Mouse (Mus musculus): ENCODE data around the gene Tnxb. TPM values are rescaled to one million over a fixed set of nuclear protein-coding genes. Genes with fewer than 3 reads are reported as not detected.

Gene Tnxb
- polyA plus RNA-seq, 1 experiment from 2014 or later: 0.08 TPM

DNA sequence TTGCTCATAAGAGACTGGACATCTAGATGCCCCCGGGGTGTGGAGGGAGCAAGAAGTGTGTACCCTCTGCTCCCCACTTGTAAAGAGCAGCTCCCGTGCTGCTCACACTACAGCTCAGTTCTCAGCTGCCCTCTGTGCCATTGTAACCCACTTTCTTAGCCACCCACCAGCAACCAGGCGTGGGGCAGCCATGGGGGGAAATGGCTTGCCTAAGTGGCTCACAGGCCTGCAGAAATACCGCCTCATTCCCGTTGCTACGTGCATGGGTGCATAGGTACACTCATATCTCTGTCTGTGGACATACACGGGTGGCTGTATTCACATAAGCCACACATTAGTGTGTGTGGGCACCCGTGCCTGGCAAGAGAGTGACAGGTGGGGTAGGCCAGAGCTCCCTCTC, 7.4 kb upstream of the Tnxb start:
- Histone ChIP-seq H3K9me3 (no peaks in the 10 kb centered on the region), H3K4me1 (replicated peaks) (peaks cover 6% of the 10 kb centered on the region; the same call in 1 of the 2 replicates), H3K9ac (replicated peaks) (no peak overlapping the region), H3K27me3 (peaks cover 41% of the 10 kb centered on the region), H3K36me3 (no peaks in the 10 kb centered on the region), H3K27ac (no peak overlapping the region), H3K4me3 (replicated peaks) (no peak overlapping the region), H3K4me2 (replicated peaks) (no peak overlapping the region)
- WGBS: 82% methylated on average over 8 of the region's 8 CpGs
- ATAC-seq: no peak

DNA sequence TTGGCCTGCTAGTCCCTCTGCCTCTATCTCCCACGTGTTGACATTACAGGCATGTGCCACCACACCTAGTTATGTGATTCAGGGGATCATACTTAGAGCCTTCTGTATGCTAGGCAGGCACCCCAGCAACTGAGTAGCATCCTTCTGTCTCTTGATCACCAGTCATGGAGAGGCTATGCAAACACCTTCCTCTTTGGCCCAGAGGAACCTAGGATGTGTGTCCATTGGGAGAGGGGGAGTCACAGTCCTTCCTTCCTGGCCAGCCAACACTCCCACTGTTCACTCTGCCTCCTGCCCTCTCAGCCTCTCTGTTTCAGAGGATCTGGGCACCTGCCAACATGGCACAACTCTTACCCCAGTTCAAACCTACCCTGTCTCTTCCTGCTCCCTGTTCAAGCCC, 6.8 kb upstream of the Tnxb start:
- Histone ChIP-seq H3K4me1 (replicated peaks) (peaks cover 6% of the 10 kb centered on the region; the same call in 1 of the 2 replicates), H3K9ac (replicated peaks) (no peak overlapping the region), H3K36me3 (no peaks in the 10 kb centered on the region), H3K9me3 (no peaks in the 10 kb centered on the region), H3K27ac (no peak overlapping the region), H3K4me2 (replicated peaks) (no peak overlapping the region), H3K4me3 (replicated peaks) (no peak overlapping the region), H3K27me3 (peaks cover 41% of the 10 kb centered on the region)
- 43% methylated on average over 1 of the region's 1 CpGs for WGBS
- no peak for ATAC-seq

DNA sequence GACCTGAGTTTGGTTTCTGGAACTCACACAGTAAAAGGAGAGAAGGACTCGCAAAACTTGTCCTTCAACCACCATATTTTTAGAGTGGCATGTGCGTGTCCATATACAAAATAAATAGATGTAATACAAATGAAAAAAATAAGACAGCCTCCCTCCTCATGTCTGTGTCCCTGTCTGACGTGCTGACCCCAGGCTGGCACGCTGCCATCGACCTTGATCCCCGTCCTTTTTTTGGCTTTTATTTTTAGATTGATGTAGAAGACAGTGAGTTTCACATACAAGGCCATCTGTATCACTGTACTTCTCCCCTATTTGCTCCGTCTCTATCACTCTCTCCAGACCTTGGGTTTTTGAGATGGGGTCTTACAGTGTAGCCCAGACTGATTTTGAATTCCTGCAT, 5.9 kb upstream of the Tnxb start:
- H3K9ac ChIP-seq (replicated peaks): no peak overlapping the region
- ATAC-seq: no peak
- no peak overlapping the region for H3K27ac ChIP-seq
- no peaks in the 10 kb centered on the region for H3K36me3 ChIP-seq
- no peaks in the 10 kb centered on the region for H3K9me3 ChIP-seq
- WGBS: 78% methylated on average over 7 of the region's 7 CpGs
- peaks cover 41% of the 10 kb centered on the region for H3K27me3 ChIP-seq
- H3K4me1 ChIP-seq (replicated peaks): peaks cover 6% of the 10 kb centered on the region; the same call in 1 of the 2 replicates
- no peak overlapping the region for H3K4me3 ChIP-seq (replicated peaks)
- no peak overlapping the region for H3K4me2 ChIP-seq (replicated peaks)

GRCm38 (mm10) chr17:34671151-34672066, 1.1 kb downstream of the Tnxb start:
- Histone ChIP-seq H3K9ac (replicated peaks) (peak overlapping the region; percentile 53), H3K4me3 (replicated peaks) (peak overlapping the region; percentile 41), H3K27ac (no peak overlapping the region), H3K4me1 (replicated peaks) (peaks cover 19% of the 10 kb centered on the region), H3K9me3 (no peaks in the 10 kb centered on the region), H3K27me3 (peaks cover 65% of the 10 kb centered on the region), H3K36me3 (no peaks in the 10 kb centered on the region), H3K4me2 (replicated peaks) (peak overlapping the region; percentile 64)
- 8% methylated on average over 86 of the region's 93 CpGs for WGBS
- peak; percentile 53 for ATAC-seq

DNA sequence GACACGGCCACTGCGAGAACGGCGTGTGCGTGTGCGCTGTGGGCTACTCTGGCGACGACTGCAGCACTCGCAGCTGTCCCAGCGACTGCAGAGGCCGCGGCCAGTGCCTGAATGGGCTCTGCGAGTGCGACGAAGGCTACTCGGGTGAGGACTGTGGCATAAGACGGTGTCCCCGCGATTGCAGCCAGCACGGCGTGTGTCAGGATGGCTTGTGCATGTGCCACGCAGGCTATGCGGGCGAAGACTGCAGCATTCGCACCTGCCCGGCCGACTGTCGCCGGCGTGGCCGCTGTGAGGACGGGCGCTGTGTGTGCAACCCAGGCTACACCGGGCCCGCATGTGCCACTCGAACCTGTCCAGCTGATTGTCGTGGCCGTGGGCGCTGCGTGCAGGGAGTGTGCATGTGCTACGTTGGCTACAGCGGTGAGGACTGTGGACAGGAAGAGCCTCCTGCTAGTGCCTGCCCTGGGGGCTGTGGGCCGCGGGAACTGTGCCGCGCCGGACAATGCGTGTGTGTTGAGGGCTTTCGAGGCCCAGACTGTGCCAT, 2.0 kb downstream of the Tnxb start:
- Histone ChIP-seq H3K36me3 (no peaks in the 10 kb centered on the region), H3K27me3 (peaks cover 65% of the 10 kb centered on the region), H3K9me3 (no peaks in the 10 kb centered on the region), H3K4me3 (replicated peaks) (peak overlapping the region; percentile 41), H3K9ac (replicated peaks) (peak overlapping the region; percentile 53), H3K4me2 (replicated peaks) (peak overlapping the region; percentile 64), H3K27ac (no peak overlapping the region), H3K4me1 (replicated peaks) (peaks cover 19% of the 10 kb centered on the region)
- ATAC-seq: 0 out of 2 replicates have a peak, but pooled peaks have one; percentile 19
- WGBS: 36% methylated on average over 49 of the region's 49 CpGs

- Histone ChIP-seq H3K4me1 (replicated peaks) (peaks cover 19% of the 10 kb centered on the region), H3K27me3 (peaks cover 67% of the 10 kb centered on the region), H3K9ac (replicated peaks) (no peak overlapping the region), H3K27ac (no peak overlapping the region), H3K9me3 (no peaks in the 10 kb centered on the region), H3K4me3 (replicated peaks) (no peak overlapping the region), H3K36me3 (no peaks in the 10 kb centered on the region), H3K4me2 (replicated peaks) (no peak overlapping the region)
- no peak for ATAC-seq
- whole genome bisulfite sequencing: 89% methylated on average over 7 of the region's 7 CpGs
These were observed 2.8 kb downstream of the Tnxb start for GRCm38 (mm10) chr17:34673139-34673538.

DNA sequence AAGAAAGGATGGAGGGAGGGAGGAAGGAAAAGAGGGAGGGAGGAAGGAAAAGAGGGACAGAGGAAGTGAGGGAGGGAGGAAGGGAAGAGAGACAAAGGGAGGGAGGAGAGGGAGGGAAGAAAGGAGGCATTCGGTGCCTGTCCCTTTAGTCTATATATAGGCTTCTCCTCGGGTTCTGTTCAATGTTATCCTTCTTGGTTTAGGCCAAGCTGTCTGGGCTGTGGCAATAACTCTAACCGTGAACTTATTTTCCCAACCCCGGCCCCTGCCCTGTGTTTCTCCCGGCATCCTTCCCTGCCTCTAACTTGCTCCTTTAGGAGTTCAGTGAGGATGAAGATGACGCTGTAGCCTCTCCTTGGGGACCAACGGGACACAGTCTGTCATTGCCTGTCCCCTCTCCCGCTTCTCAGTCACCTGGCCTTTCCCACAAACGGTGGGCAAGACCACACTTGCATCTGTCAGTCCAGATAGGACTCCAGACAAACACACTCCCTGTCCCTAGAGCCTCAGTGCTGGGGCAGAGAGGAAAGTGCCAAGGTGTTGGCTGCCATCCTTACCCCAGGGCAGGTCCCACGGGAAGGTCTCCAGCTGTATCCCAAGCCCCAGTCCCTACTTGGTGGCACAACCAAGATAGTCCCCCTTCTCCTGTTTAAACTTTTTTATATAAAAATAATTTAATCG, 4.3 kb downstream of the Tnxb start:
- Histone ChIP-seq H3K4me1 (replicated peaks) (peaks cover 19% of the 10 kb centered on the region), H3K4me3 (replicated peaks) (no peak overlapping the region), H3K36me3 (no peaks in the 10 kb centered on the region), H3K9me3 (no peaks in the 10 kb centered on the region), H3K9ac (replicated peaks) (no peak overlapping the region), H3K27ac (no peak overlapping the region), H3K4me2 (replicated peaks) (no peak overlapping the region), H3K27me3 (peaks cover 60% of the 10 kb centered on the region)
- 70% methylated on average over 11 of the region's 11 CpGs for WGBS
- no peak for ATAC-seq

GRCm38 (mm10) chr17:34675205-34676092, 5.1 kb downstream of the Tnxb start:
- Histone ChIP-seq H3K9me3 (no peaks in the 10 kb centered on the region), H3K36me3 (no peaks in the 10 kb centered on the region), H3K9ac (replicated peaks) (no peak overlapping the region), H3K4me3 (replicated peaks) (no peak overlapping the region), H3K4me2 (replicated peaks) (no peak overlapping the region), H3K27ac (no peak overlapping the region), H3K27me3 (peaks cover 56% of the 10 kb centered on the region), H3K4me1 (replicated peaks) (peaks cover 19% of the 10 kb centered on the region)
- WGBS: 80% methylated on average over 13 of the region's 13 CpGs
- no peak for ATAC-seq

GRCm38 (mm10) chr17:34676093-34676460, 5.7 kb downstream of the Tnxb start:
- WGBS: 87% methylated on average over 6 of the region's 6 CpGs
- Histone ChIP-seq H3K4me2 (replicated peaks) (no peak overlapping the region), H3K4me1 (replicated peaks) (peaks cover 16% of the 10 kb centered on the region), H3K9me3 (no peaks in the 10 kb centered on the region), H3K27me3 (peaks cover 49% of the 10 kb centered on the region), H3K27ac (no peak overlapping the region), H3K4me3 (replicated peaks) (no peak overlapping the region), H3K9ac (replicated peaks) (no peak overlapping the region), H3K36me3 (no peaks in the 10 kb centered on the region)
- ATAC-seq: no peak

GRCm38 (mm10) chr17:34676671-34677070, 6.3 kb downstream of the Tnxb start:
- Histone ChIP-seq H3K4me3 (replicated peaks) (no peak overlapping the region), H3K9me3 (no peaks in the 10 kb centered on the region), H3K9ac (replicated peaks) (no peak overlapping the region), H3K4me2 (replicated peaks) (no peak overlapping the region), H3K27me3 (peaks cover 44% of the 10 kb centered on the region), H3K36me3 (no peaks in the 10 kb centered on the region), H3K4me1 (replicated peaks) (peaks cover 10% of the 10 kb centered on the region), H3K27ac (no peak overlapping the region)
- 85% methylated on average over 12 of the region's 12 CpGs for WGBS
- ATAC-seq: no peak

DNA sequence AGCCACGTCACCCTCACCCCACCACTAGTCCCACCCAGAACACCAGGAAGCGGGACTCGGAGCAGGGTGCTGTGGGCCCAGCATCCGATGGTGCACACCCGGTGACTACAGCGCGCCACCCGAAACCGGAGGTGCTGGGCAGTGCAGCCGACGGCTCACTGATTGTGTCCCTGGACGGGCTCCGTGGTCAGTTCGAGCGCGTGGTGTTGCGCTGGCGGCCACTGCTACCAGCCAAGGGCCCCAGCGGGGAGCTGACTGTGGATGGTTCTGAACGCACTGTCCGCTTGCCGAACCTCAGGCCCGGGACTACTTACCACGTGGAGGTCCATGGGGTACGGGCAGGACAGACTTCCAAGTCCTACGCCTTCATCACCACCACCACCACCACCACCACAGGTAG, 9.9 kb downstream of the Tnxb start:
- Histone ChIP-seq H3K9ac (replicated peaks) (no peak overlapping the region), H3K4me3 (replicated peaks) (no peak overlapping the region), H3K27me3 (peaks cover 9% of the 10 kb centered on the region), H3K9me3 (no peaks in the 10 kb centered on the region), H3K36me3 (no peaks in the 10 kb centered on the region), H3K4me1 (replicated peaks) (peaks cover 3% of the 10 kb centered on the region; the same call in 1 of the 2 replicates), H3K4me2 (replicated peaks) (no peak overlapping the region), H3K27ac (no peak overlapping the region)
- no peak for ATAC-seq
- WGBS: 77% methylated on average over 26 of the region's 26 CpGs
